Mouse (Mus musculus) spleen, adult 12 weeks (tissue): ENCODE data around the gene Hs3st5.
"Not testable (repeated sequence)": the region's sequence is repeated elsewhere in the genome, so short reads cannot be mapped to it uniquely, and the experiment has no call there.

Experiments
- DNase-seq: peaks from one replicate; pipeline ENCODE4 v3.0.0; 2022; ENCODE audit warnings: low spot score

Hs3st5 gene

DNA sequence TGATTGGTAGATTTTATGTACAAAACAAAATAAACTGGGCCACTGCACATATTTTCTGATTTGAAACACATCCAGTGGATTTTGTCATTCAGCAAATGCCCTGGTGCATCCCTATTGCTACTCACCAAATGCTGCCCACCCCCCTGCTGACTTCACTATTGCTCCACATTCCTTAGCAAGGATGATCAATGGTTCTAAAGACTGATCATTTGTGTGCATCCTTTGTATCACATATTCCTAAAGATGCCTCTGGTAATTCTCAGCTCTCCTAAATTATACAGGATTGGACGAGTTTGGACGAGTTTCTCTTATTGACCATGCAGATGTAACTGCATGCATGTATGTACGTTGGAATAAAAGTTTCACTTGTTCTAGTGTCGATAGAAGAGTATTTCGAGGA, 52.1 kb downstream of the Hs3st5 start:
- DNase-seq: no peak

DNA sequence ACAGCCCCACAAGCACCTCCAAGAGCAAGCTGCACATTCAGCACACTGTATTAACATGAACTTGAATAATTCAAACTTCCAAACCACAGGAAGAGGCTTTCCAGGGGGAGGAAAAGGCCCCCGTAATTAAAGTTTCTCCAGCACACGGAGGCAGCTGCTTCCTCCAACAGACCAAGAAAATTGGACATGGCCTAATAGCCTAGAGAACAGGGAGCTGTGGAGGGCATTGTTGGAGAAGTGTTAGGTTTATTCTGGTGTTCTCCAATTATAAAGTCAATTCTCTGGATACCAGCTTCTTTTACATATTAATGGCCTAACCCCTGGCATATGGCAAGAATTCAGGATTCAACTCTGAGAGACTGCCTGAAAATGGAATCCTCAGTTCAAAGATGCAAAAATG, 60.6 kb downstream of the Hs3st5 start:
- no peak for DNase-seq

DNA sequence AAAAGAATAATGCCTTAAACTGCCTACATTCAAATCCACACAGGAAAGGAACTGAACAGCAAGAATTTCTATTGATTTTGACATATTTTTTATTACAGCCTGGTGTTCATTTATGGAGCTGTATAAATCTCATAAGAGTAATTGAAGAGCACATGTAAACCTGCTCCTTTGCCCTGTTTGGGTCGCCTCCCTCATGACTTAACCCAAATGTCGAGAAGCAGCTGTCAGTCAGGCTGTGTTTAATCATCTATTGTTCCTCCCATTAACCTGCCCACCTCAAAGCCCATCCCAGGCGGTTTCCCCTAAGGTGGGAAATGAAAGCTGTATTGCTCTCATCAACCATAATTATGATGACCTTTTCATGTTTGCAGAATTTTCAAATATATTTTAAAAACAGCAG, 65.9 kb downstream of the Hs3st5 start:
- DNase-seq: no peak

DNA sequence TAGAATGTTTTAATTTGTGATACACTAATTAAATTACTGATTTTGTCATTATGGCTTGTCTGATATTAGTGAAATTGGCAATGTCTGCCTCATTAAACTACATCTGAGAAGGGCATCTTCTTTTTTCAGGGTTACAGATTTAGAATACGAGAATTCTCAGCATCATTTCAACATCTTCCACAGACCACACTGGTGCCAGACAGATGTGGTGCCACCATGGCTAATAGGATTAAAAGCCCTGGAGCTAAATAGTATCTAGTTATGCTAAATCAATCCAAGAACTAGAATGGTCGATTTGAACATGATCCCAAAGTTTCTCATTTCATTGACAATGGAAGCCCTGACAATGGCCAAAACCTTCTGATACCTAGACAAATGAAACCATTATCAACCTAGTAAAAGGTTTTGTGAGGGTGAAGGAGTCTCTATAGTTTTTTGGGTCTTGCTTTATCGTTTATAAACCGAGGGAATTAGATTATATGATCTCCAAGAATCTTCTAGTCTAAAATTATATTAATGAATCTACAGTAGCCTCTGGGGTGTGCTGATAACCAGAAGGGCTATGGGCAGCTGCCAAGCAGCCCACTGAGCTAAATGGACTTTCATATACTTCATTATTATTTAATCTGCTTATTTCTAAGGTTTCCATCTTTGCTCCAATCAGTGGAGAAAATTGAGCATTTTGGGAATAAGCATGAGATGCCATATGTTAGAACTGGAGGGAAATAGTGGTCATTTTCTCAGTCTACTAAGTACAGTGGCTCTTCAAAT, 71.9 kb downstream of the Hs3st5 start:
- no peak for DNase-seq

DNA sequence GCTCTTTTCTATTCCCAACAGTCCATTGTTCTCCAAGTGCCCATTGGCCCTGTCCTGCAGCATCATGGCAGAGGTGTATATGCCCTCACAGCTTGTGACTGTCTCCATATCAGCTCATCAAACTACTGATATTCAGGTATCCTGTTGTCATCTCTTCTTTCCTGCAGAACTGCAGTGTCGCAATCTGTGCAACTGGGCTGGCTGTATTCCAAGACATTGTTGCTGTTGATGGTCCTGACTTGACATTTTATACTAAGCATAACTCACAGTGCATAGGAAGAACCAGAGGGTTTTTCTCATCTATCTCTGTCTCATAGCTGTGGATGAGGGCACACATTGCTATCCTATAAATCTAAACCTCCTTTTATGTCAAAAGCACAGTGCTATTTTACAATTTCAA, 103.8 kb downstream of the Hs3st5 start:
- no peak for DNase-seq

DNA sequence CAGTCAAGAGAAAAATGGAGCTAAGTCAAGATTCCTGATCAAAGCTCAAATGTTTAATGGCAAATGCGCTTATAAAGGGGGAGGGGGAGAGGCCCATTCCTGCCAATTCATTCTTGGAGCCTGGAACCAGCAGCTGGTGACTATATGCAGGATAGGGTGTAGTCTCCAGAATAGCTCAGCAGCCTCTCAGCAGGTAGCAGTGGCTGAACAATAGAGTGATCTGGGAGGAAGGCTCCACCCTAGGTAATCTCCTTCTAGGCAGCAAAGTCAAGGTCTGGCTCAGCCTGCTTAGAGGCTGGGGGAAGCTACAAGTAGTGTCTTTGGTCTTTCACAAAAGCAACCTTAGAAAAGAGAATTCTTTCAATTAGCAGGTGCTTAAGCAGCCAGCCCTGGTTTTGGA, 104.8 kb downstream of the Hs3st5 start:
- DNase-seq: not testable (repeated sequence)

DNA sequence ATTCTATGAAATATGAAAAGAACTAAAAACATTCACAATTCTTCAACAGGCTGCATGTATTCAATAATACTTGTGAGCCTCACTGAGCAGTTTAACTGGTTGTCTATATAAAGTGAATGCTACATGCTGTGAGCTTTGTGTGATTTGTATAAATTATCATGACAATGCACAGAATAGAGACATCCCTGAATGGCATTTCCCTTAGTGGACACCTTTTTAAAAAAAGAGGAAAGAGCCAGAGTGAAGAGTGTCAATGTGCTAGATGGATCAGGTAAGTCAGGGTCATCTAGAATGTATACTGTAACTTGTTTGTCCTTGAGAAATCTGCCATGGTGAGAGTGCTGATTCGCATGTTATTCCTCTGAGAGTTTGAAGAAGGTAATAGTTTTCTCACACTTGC, 116.4 kb downstream of the Hs3st5 start:
- DNase-seq: no peak

DNA sequence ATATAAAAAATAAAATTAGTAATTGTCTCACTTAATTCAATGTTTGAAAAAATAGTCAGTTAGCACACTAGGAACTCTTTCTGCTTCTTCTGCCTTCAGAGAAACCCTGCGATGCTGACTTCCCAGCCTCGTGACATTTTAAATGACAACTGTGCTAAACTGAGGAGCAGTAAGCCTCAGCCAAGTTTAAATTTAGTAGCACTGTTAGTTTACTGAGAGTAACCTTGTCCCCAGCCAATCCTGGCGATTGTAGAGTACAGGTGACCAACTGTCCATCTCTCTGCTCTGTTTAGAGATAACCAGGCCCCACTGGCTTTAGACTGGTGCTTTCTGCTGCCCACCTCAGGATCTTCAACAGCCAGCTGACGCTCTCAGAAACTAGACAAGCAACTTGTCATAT, 121.3 kb downstream of the Hs3st5 start:
- no peak for DNase-seq

DNA sequence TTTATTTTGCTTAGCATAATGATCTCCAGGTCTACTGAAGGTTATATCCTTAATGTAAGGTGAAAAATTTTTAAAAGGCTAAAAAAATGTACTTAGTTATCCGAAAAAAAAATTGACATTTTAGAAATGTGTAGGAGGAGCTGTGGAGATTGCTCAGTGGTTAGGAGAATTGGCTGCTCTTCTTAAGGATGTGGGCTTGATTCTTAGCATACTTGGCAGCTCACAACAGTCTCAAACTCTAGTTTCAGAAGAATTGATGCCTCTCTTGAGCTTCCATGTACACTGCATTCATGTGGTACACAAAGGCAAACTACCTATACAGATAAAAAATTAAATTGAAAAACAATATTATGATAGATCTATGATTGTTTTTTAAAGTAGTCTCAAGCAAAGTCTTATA, 125.1 kb downstream of the Hs3st5 start:
- DNase-seq: no peak

DNA sequence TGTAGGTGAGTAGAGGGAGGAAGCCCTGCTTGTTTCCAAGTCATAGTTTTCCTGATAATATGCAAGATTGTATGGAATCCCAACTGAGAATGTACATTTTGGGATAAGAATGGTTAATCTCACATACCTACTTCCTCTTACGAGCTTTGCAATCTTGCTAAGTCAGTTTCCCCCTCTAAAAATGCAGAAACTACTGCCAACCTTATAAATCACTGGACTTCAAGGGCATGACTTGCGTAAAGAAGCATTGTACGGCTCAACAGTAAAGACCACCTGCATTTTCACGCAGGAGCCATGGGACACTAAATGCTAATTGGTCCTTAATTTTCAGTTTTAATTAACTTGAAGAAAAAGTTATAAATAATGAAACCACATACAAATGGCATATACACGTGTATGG, 144.0 kb downstream of the Hs3st5 start:
- no peak for DNase-seq

DNA sequence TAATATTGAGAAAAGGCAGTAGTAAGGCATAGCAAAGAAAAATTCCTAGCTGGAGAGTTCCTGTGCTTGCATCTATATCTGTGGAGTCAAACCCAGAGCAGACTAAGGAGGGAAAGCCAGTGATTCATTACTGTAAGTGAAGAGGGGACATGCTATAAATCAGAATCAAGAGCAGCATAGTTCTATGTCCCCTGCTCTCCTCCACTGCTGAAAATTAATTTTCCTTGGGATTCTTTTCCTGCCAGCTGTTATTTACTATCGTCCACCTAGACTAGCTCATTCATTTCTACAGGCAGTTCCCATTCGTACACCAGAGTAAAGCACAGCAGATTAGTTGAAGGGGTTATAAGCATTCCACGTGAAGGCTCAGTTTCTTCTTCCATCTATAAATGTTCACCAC, 207.4 kb downstream of the Hs3st5 start:
- DNase-seq: no peak

DNA sequence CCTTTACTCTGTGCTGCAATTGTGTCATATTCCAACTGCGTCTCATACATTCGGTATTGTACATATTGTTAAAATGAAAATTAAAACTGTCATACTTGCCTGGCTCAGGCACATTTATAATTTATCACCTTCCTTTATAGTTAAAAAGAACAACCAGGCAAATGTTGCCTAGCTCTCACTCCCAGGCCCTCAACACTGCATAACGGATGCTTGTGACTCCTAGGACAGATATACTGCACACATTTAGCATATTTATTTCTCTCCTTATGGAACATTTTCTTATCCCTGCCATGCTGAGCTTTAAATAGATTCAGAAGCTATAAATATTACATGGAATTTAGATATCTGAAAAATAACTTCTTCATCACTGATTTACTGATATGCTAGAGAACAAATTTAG, 219.6 kb downstream of the Hs3st5 start:
- no peak for DNase-seq

DNA sequence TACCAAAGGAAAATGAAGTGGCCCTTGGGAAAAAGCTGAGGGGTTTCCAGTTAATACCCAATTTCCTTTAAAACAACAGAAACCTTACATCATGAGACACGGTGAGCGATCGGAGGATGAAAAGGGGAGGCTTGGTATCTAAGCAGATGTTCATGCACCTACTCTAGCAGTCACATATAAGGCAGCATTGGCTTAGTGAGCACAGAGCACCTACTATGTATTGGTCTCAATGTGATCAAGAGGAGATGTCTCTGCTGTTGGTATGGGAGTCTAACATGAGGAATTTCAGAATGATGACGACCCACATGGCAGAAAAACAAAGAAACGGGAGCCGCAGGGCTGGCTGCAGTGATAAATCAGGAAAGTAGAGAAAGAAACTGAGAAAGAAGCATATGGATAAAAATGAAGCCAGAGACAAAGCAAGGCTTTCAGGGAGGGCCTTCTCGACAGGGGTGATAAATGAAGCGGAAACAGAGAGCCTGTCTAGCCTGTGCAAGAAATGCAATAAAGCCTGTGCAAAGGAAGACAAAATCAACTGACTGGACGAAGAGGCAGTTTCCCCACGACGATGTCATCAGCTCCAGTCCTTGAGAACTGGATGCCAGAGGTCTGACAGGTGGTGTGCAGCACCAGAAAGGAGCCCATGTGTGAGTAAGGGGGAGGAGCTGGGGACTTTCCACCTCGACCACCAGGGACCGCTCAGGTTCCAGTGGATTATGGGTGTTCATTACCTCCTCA, 222.9 kb downstream of the Hs3st5 start:
- no peak for DNase-seq

DNA sequence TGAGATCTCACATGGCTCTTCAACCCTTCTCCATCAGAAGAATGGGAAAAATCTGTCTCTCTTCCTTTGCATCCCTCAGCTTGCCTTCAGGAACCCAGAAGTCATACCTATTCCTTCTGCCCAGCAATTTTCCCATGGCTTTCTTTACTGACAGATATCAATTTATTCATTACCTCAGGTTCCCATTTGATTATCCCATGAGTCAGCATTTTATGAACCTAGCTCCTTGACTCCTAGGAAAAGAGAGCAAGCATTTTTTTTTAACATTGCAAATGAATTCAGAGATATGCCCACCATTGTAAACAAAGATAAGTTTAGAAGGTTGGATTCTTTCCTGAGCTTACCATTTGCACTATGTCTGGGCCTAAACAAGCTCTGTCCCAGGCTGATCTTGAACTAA, 232.8 kb downstream of the Hs3st5 start:
- DNase-seq: no peak

DNA sequence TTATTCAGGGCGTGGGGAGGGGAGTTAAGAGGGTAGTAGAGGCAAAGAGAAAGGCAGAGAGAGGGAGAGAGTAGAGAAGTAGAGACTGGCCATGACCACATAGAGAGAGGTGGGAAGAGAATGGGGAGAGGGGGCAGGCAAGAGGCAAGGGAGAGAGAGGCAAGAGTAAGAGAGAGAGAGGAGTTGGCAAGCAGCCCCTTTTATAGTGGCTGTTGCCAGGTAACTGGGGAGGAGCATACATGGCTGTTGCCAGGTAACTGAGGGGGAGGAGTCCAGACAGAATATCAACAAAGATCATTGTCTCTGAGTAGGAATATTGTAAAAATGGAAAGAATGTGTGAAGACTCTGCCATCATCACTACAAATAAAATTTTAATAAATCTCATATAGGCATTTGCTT, 243.4 kb downstream of the Hs3st5 start:
- no peak for DNase-seq

DNA sequence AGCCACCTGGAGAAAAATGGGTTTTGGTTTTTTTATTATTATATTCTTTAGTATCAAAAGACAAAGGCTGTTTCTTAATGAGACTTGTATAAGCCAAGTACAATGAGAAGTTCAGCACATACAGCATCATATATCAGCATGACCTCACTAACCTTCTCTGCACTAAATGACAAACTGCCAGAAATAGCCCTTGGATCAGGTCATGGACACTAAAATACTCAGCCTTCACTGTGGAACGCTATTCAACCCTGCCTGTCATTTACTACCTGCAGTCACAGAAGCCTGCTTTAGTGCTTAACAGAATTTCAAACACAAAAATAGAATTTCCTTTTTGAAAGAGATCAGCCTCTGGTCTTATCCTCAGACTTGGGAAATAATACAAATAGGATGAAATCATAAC, 247.9 kb downstream of the Hs3st5 start:
- no peak for DNase-seq

DNA sequence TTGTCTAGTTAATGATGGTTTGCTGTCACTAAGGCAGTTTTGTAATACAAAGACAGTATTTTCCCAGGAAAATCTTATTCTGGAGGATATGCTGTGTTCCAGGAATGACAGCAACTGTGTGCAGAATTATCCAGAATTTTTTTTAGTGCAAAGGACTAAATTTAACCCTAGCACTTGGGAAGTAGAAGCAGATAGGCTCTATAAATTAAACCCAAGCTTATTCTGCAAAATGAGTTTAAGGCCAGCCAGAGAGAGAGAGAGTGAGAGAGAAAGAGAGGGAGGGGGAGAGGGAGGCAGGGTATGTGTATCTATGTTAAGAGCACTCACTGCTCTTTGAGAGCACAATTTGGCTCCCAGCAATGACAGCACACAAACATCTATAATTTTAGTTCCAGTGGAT, 267.0 kb downstream of the Hs3st5 start:
- no peak for DNase-seq

DNA sequence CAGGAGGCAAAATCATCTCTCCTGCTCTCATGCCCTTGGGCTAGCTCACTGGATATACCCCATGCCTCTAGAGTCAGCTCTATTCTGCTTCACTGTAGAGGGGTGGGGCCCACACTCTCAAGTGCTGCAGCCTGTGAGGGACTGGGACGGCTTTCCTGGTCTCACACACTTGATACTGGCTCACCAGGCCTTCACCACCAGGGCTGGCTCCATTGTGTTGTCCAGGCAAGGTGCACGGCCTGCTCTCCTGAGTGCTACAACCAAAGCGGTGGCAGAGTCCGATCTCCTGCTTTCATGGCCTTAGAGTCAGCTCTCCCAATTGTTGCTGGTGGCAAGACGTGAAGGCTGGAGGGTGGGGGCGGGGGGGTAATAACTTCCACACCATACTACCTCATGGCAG, 268.3 kb downstream of the Hs3st5 start:
- no peak for DNase-seq

DNA sequence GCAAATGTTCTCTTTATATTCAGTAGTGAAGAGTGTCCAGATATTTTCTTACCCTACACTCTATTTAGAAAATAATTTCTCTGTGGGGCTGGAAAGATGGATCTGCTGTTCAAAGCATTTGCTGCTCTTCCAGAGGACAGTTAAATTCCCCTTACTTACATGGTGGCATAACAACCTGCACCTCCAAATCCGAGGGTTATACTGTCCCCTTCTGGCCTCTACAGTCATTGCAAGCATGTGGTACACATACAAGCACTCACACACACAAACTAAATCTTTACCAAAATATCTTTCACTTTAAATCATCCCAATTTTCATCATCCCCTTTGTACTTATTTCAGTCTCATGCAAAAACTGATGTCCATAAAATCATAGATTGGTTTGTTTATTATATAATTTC, 275.0 kb downstream of the Hs3st5 start:
- DNase-seq: no peak

DNA sequence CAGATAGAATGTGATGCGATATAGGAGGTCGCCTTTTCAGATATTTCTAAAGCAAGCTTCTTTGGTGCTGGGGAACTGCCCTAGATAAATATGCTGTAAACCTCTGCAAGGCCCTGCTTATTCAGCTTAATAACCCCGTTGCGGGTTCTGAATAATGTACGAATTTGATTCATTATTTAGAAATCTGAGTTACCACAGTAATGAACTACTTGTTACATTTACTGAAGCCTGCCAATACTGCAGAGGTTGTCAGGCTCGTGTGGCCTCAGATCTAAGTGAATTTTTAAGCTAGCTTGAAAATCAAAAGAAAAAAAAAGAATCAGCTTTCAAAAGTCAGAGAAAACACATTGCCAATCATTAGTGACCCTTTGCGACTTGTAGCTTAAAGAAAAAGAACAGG, 280.4 kb downstream of the Hs3st5 start:
- no peak for DNase-seq

DNA sequence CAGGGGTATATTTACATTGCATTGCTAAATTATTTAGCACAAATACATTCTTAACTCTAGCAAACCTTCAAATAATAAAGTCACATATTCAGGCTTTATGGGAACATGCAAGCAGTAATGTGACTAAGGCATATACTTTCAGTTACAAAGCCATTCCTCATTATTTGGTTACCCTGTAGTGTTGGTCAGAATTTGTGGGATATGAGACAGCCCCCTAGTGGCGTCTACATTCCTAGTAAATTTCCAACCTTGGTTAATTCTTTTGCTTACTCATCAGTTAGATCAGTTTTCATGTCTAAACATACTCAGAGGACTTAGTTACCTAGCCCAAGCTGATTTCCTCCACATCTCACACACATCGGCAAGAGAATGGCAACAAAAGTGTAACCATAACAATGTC, 285.2 kb downstream of the Hs3st5 start:
- DNase-seq: no peak

DNA sequence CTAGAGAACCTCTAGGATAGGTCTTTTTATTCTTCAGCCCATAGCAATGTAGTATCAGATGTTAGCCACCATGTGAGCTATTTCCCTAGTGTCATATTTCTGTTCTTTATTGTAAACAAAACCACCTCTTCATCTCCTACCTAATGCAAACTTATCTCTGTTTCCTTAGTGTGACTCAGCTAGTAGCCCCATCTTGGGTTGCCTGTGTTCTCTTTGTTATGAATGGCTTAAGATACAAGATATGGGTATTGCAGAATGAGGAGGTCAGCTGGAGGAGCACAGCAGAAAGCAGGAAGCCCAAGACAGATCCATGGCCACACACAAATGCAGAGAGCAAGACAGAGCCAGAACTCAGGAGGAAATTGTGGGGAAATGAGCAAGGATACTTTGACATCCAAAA, 288.7 kb downstream of the Hs3st5 start:
- no peak for DNase-seq

DNA sequence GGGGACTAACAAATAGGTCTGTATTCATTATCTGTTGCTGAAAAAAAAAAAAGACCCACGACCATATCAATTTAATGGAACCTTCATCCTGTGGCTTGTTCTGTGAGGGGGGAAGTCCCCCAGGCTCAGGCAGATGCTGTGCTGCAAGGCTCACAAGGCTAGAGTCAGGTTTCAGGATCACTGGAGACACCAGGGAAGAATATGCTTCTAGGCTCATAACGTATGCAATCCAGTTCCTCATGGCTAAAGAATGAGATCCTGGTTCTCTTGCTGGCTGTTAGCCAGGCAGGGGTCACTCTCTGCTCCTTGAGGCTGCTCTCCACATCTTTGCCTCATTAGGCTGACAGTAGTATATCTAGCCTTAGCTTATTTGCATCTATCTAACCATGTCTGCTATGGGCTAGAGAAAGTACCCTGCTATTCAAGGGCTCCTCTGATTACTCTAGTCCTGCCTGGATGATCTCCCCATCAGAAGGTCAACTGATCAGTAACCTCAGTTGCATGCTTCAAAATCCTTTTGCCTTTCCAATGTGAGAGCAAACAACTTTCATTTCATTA, 294.4 kb downstream of the Hs3st5 start:
- DNase-seq: no peak

DNA sequence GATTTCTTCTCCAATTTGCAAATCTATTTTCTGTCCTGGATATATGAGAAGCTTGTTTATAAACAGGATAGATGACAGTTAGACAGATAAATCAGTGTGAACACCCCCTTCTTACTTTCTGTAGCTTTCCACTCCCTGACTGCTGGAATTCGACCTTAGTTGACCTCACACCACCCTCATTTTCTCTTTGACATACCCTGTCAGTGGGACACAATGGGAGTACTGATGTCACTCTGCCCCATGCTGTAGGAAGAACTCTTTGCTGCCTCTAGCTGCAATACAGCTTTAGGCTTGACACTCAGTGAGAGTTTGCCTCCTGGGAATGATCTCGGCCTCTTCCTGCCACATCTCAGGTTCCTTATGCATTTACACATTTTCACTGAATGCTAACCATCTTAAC, 297.1 kb downstream of the Hs3st5 start:
- no peak for DNase-seq
